Mouse (Mus musculus): Measurements from ENCODE around the gene Stam2.

The Stam2 gene

DNA sequence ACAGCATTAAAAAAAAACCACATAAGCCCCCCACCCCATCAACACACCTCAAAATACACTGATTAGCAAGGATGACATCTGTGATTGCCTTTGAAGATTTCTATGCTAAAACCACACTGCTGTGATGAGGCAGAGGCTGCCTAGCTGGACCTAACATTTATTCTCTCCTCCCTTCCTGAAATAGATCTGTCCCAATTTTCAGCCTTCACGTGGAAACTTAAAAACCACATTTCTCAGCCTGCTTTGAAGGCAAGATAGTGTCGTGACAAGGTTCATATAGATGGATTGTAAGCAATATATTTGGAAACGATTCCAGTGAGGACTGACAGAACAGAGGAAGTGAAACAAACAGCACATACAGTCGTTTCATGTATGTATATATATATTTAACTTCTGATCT, 87.5 kb downstream of the Stam2 start:
- no peak for DNase-seq (ENCODE audit: low read depth in 2 of 2, low spot score in 2 of 2)

DNA sequence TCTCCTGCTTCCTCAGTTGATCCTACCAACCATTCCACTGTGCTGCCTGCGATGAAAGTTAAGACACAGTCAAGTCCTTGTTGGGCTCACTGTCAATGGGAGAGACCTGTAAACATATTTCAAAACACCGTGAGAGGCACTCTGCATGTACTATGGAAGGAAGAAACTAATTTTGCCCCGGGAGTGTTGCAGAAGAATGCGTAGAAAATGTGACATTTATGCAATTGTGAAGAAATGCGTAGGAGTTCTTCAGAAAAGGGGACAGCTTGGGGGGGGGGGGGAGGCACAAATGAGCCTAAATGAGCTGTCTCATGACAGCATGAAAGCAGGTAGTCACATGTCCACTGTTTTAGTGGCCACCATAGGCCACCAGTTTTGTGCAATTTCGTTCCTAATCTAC, 90.5 kb downstream of the Stam2 start:
- DNase-seq (ENCODE audit: low read depth in 2 of 2, low spot score in 2 of 2): no peak

- DNase-seq (ENCODE audit: low read depth in 2 of 2, low spot score in 2 of 2): no peak
These were observed 94.7 kb downstream of the Stam2 start for GRCm38 (mm10) chr2:52647255-52647998.

DNA sequence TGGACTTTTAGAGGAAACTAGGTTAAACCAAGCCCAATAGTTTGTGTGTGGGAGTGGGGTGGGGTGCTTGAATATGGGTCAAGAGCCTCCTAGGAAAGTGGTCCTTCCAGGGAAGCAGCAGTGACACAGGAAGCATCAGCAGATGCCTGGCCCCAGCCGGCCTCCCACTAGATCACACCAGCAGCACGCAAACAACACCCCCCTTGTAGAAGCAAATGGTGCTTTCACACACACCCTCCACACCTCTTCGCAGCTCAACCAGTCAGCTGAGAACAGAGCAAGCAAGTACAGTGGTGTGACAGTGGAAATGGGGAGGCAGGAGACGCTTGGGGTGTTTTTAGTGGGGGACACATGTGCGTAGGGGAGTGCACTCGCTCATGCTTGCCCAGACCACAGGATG, 98.4 kb downstream of the Stam2 start:
- no peak for DNase-seq (ENCODE audit: low read depth in 2 of 2, low spot score in 2 of 2)

Measured in CD8-positive naive resting alpha-beta T cell, adult 2 months (primary cell).